Comparison of ENCODE assay signal across 7 mouse cellular contexts in the genomic region with DNA sequence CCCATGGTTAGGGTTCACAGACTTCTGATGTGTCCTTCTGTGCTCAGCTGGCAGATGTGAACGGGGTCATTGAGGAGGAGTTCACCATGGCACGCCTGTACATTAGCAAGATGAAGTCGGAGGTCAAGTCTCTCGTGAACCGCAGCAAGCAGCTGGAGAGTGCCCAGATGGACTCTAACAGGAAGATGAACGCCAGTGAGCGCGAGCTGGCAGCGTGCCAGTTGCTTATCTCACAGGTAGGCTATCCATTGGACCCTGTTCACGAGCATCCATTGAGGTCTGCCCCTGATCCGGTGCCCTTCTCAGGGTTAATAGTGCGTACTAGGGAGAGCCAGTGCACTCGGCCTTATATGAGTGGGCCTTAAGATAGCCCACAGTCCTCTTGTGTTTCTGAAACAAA.
"Had no signal": no experiment of that assay in that cellular context is flagged by ENCODE, and none has a peak within 500 bp of the region (broad histone marks: within the 10 kb centered on the region; RNA-seq: fewer than 3 reads in every experiment).

No protein-coding gene starts in this region.

- DNase-seq: lung, adult 2 months; lung, postnatal 14 days; lung, postnatal 36 days; right cerebral cortex, postnatal 14 days; thymus, adult 2 months; thymus, postnatal 25 days; thymus, postnatal 4 days had no signal
